Mouse (Mus musculus) G1E (cell line): ENCODE data around the gene Fndc4.

Source experiments
- CTCF ChIP-seq: IDR thresholded peaks from 2 replicates; pipeline ENCODE4 v1.5.1; 2012; ENCODE audit warnings: low read depth, low read length, inconsistent platforms, mixed read lengths
- GATA1 ChIP-seq: IDR thresholded peaks from 2 replicates; pipeline ENCODE4 v1.6.1; 2012; ENCODE audit warnings: borderline replicate concordance, low read length, inconsistent platforms, mixed read lengths
- TAL1 ChIP-seq: conservative IDR thresholded peaks from 2 replicates; pipeline ENCODE4 v1.6.1; 2012; ENCODE audit warnings: low read depth, low read length, inconsistent platforms, mixed read lengths

DNA sequence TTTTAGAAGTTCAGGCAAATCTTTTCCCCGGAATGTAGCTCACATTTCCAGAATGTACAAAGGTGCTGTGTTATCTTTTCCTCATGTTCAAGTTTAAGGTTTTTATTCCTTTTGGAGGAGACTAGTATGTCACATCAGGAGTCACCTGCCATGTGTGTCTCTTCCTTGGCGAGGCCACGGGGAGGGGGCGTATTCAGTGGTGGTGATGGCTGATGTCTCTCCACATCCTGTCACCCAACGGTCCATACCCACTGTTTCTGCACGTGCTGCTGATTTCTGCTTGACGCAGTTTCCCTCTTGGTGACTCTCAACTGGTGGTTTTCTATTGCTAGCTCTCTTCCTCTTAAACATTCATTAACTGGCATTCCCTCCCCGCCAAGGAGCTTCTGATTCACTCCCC, 16.9 kb upstream of the Fndc4 start:
- TF ChIP-seq CTCF: no peak
- no peak for TF ChIP-seq GATA1
- TF ChIP-seq TAL1: no peak
